Mouse (Mus musculus): Measurements from ENCODE around the gene Ypel1.

The Ypel1 gene

GRCm38 (mm10) chr16:17069511-17070443, at the start of gene Ypel1:
Ypel1 (plus strand) TSS chr16:17069696.
- peak; percentile 77 to 81 for DNase-seq (ENCODE audit: low spot score in 2 of 2)

DNA sequence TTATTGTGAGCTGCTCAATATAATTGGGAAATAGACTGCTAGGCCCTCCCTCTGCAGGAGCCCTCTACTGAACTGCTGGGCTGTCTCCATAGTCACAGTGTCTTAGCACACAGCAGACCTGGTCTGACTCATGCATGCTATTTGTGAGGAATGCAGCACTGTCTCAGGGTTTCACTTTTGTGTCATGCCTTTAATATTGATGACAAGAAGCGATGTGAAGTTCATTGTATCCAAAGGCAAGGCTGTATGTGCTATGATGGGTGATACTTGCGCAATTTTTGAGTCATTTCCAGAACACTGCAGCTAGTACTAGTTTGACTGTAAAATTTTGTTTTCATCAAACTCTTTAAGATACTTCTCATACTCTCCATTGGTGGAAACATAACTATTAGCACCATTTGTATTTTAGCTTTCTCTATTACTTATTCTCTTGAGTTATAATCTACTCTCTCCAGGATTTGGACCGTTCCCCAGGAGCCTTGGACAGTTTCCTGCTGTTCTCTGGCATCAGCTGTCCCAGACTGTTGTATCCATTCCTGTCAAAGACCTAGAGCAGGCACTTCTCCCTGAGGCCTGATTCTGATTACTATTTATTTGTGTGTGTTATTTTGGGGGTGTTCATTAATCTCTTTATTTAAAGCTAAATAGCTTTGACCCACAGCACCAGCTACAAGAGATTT, 44.9 kb upstream of the Ypel1 start:
- DNase-seq (ENCODE audit: low spot score in 2 of 2): peak in 1 of 2 experiments; percentile 54

DNA sequence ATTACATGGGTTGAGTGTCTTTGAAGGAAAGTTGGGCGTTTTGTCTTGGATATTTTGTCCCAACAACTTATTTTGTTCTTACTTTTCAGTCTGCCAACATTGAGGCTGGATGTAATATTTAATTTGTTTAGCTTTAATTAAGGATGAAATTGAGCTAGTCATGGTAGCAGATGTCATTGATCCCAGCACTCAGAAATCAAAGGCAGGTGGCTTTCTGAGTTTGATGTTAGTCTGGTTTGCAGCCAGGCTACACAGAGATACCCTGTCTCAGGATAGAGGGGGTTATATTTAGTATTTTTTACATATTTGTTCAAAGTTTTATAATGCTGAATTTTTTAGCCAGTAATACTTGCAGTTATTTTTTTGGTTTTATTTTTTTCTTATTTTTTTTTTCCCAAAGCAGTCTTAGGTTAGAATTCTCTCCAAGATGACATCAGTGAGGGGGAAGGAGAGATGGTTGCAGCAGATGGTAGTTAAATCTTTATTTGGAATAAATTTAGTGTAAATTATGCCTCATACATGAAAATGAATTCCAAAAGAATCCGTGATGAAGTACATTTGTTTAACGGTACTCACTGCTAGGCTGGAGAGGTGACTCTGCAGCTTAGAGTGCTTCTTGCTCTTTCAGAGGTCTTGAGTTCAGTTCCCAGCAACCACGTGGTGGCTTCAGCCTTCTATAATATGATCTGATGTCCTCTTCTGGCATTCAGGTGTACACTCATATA, 39.4 kb upstream of the Ypel1 start:
- no peak for DNase-seq (ENCODE audit: low spot score in 2 of 2)

DNA sequence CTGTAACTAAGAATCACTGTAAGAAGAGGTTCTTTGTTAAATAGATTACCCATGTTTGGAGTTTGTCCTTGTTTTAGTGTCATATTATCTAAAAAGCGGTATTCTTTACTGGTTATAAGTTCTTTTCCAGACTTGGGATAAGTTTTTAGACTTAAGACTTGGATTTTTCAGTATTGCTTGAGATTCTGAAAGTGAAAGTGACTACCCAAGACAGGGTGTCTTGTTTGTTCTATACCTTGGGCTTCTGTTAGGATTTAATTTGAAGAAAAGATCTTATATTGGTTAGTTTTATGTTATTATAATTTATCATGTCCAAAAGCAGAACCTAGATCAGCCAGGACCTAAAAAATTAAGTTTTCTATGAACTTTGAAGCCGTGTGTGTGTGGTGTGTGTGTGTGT, 35.7 kb upstream of the Ypel1 start:
- no peak for DNase-seq (ENCODE audit: low spot score in 2 of 2)

- no peak for DNase-seq (ENCODE audit: low spot score in 2 of 2)
These were observed 28.8 kb upstream of the Ypel1 start for GRCm38 (mm10) chr16:17040716-17041115.

GRCm38 (mm10) chr16:17041417-17041816, 28.1 kb upstream of the Ypel1 start:
- no peak for DNase-seq (ENCODE audit: low spot score in 2 of 2)

DNA sequence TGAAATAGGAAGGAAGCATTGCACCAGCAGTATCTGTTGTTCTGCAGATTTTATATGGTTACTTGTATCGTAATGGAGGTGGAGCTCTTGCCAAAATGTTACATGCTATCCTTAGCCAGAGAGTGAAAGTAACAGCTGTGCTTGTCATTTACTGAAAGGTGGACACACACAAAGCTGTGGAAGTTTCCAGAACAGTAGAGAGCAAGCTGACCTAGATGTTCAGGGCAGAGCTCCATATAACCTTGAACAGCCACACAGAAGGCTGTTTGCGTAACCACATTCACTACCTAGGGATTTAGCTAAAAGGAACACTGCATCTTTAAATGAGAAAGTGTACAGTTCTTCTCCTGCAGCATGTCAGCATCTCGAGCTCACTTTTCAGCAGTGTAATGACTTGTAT, 25.2 kb upstream of the Ypel1 start:
- peak; percentile 30 to 35 for DNase-seq (ENCODE audit: low spot score in 2 of 2)

GRCm38 (mm10) chr16:17045287-17045686, 24.2 kb upstream of the Ypel1 start:
- no peak for DNase-seq (ENCODE audit: low spot score in 2 of 2)

DNA sequence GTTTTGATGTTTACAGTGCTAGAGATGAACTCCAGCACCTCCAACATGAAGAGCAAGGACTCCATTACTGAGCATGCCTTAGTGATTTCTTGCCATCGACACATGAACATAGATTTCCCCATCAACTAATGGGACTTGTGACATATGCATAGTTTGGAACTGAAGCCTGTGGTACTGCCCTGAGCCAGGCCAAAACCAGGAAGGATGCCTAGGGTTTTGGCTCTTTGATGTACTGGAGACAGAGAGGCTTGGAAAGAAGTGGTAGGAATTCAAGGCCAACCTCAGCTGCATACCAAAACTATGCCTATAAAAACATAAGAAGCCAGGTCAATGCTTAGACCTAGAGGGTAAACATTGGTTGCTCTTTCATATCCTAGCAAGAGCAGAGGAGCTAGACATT, 19.6 kb upstream of the Ypel1 start:
- no peak for DNase-seq (ENCODE audit: low spot score in 2 of 2)

DNA sequence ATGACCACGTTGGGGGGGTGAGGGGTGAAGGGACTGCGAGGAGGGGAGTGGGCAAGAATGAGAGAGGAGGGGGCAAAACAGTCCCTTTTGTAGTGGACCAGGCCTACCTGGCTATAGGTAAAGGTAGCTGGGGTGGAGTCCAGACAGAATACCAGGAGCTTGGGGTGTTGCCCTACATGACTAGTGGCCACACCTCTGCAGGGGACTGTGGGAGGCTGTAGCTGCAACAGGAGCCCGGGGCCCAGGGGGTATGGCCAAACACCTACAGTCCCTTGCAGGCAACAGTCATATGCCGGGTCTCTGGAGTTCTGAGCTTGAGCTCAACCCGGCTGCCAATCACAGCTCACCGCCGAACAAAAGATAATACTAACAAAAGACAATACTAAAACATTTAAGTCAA, 17.4 kb upstream of the Ypel1 start:
- DNase-seq (ENCODE audit: low spot score in 2 of 2): no peak

- DNase-seq (ENCODE audit: low spot score in 2 of 2): no peak
These were observed 15.6 kb upstream of the Ypel1 start for GRCm38 (mm10) chr16:17053903-17054302.

DNA sequence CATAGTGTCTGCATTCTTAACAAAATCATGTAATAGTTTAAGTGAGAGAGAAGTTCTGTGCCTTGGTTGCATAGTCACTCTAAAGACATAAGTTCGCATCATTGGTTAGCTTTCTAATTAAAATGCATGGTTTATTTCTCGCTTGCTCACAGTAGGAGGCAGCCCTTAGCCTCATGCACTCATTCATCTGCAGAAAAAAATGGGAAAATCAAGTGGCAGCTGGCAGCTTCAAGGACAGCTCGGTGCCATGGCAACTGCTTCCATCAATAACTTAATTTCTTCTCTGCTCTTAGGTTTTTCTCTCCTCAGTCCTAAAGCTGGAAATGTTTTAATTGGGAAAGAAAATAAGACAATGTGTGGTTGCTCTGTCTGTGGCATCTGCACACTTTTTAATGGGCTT, 13.9 kb upstream of the Ypel1 start:
- DNase-seq (ENCODE audit: low spot score in 2 of 2): no peak

- no peak for DNase-seq (ENCODE audit: low spot score in 2 of 2)
These were observed 7.2 kb upstream of the Ypel1 start for GRCm38 (mm10) chr16:17062338-17062737.

- no peak for DNase-seq (ENCODE audit: low spot score in 2 of 2)
These were observed 1.9 kb upstream of the Ypel1 start for GRCm38 (mm10) chr16:17067552-17067951.

GRCm38 (mm10) chr16:17070716-17071115, 1.2 kb downstream of the Ypel1 start:
- no peak for DNase-seq (ENCODE audit: low spot score in 2 of 2)

DNA sequence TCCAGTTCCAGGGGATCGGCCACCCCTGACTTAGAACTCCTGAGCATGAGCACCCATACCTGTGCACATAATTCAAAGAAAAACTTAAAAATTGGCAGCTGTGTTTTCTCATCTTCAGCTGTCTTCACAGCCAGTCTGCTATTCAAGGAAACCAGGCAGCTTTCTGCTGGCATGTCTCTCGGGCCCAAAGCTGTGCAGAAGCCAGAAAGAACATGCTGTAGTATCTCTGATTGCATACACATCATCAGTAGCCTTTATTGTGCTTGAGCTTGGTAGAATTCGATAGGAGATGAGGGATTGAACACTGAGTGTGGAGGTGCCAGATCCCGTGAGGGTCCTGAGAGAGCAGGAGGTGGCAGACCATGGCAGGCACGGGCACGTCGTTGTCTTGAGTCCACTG, 3.5 kb downstream of the Ypel1 start:
- no peak for DNase-seq (ENCODE audit: low spot score in 2 of 2)

DNA sequence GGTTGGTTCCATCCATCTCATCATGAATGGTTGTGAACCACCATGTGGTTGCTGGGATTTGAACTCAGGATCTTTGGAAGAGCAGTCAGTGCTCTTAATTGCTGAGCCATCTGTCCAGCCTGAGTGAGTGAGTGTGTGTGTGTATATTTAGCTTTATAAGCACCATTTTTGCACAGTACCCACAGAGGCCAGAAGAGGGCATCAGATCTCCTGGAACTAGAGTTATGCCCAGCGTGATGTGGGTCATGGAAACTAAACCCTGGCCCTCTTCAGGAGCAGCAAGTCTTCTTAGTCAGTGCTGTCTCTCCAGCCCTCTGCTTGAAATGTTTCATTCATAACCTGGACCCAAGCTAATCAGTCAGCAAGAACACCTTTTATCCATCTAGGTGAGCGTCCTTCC, 6.8 kb downstream of the Ypel1 start:
- DNase-seq (ENCODE audit: low spot score in 2 of 2): no peak

DNA sequence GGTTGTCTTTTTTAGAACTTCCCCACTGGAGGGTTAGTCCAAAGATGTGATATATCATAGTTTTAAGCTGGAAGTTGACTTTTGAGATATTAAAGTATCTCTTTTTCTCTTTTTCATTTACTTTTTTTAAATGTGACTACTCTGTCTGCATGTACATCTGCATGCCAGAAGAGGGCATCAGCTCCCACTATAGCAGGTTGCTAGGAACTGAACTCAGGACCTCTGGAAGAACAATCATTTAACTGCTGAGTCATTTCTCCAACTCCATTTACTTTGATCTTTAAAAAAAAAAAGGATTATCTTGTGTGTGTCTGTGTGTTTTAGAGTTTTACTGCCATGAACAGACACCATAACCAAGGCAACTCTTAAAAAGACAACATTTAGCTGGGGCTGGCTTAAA, 7.4 kb downstream of the Ypel1 start:
- DNase-seq (ENCODE audit: low spot score in 2 of 2): no peak

DNA sequence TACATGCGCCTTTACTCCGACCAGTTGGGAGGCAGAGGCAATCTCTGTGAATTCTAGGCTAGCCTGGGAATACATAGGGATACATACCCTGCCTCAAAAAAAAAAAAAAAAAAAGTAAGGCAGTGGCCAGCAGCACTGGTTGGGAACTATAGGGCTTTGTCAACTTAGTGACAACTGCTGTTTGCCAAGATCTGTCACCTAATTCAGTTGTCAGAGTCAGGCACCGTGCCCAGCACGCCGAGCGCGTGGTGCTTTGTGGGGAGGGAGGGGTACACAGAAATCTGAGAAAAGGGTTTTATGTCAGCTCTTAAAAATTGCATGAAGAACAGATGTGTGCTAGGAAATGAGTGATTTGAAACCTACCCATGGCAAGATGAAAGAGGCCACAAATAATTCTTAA, 8.6 kb downstream of the Ypel1 start:
- no peak for DNase-seq (ENCODE audit: low spot score in 2 of 2)

- no peak for DNase-seq (ENCODE audit: low spot score in 2 of 2)
These were observed 12.8 kb downstream of the Ypel1 start for GRCm38 (mm10) chr16:17082121-17082792.

- DNase-seq (ENCODE audit: low spot score in 2 of 2): peak in 1 of 2 experiments; percentile 33
These were observed 16.1 kb downstream of the Ypel1 start for GRCm38 (mm10) chr16:17085636-17086035.

GRCm38 (mm10) chr16:17086241-17086640, 16.7 kb downstream of the Ypel1 start:
- DNase-seq (ENCODE audit: low spot score in 2 of 2): no peak

Data from heart, adult 9 months (tissue).